Comparison of ENCODE assay signal across 20 mouse cellular contexts in genomic region chr16:96721241-96721640, GRCm38 (mm10).
DNase-seq lines count a peak whose midpoint lies in the region; ATAC-seq and TF ChIP-seq lines count a peak whose summit lies in the region.
"Had no signal": no experiment of that assay in that cellular context is flagged by ENCODE, and none has a peak within 500 bp of the region (broad histone marks: within the 10 kb centered on the region; RNA-seq: fewer than 3 reads in every experiment).

No protein-coding gene starts in this region.

- no peak for ATAC-seq in neural tube, embryonic 13.5 days (ENCODE audit: low read depth)
- ATAC-seq in hindbrain, postnatal 0 days, result no peak

- DNase-seq in neural tube, embryonic 10.5 days (ENCODE audit: extremely low spot score, low spot score), result no peak
- peak; percentile 29 for DNase-seq in cerebellum, adult 9-10 months
- peak; percentile 27 for DNase-seq in hindbrain, postnatal 0 days (ENCODE audit: low spot score)
- DNase-seq in adrenal gland, postnatal 25 days, result no peak
- DNase-seq in spleen, postnatal 36 days (ENCODE audit: low spot score in 2 of 2), result no peak
- DNase-seq in T-cell, adult 2 months (ENCODE audit: low spot score), result no peak
- DNase-seq: adrenal gland, postnatal 36 days; gastrocnemius, postnatal 25 days; heart, postnatal 4 days; kidney, adult 18-20 months; kidney, postnatal 36 days; lung, embryonic 14.5 days; right cerebral cortex, postnatal 4 days; thymus, adult 2 months had no signal

- H3K4me2 ChIP-seq in neural tube, embryonic 13.5 days, result no peak overlapping the region
- no peak overlapping the region for H3K4me2 ChIP-seq in hindbrain, postnatal 0 days (ENCODE audit: low read depth, low read length)
- H3K4me2 ChIP-seq: embryonic facial prominence, embryonic 12.5 days; liver, embryonic 11.5 days; lung, embryonic 14.5 days had no signal

- no peaks in the 10 kb centered on the region for H3K36me3 ChIP-seq in neural tube, embryonic 13.5 days
- H3K36me3 ChIP-seq in hindbrain, postnatal 0 days (ENCODE audit: insufficient read depth, low read length), result no peaks in the 10 kb centered on the region
- H3K36me3 ChIP-seq: embryonic facial prominence, embryonic 12.5 days; G1E; heart, embryonic 10.5 days had no signal

- 76% methylated on average over 9 of the region's 9 CpGs for WGBS in neural tube, embryonic 13.5 days
- 42% methylated on average over 9 of the region's 9 CpGs for WGBS in hindbrain, postnatal 0 days

- H3K9ac ChIP-seq in neural tube, embryonic 13.5 days, result no peak overlapping the region
- no peak overlapping the region for H3K9ac ChIP-seq in hindbrain, postnatal 0 days (replicated peaks; ENCODE audit: low read length)
- H3K9ac ChIP-seq: embryonic facial prominence, embryonic 12.5 days; lung, embryonic 14.5 days had no signal

- H3K4me1 ChIP-seq in neural tube, embryonic 13.5 days (replicated peaks), result peaks cover 22% of the 10 kb centered on the region
- H3K4me1 ChIP-seq in hindbrain, postnatal 0 days (ENCODE audit: insufficient read depth, low read length), result peaks cover 4% of the 10 kb centered on the region
- H3K4me1 ChIP-seq: embryonic facial prominence, embryonic 12.5 days; heart, embryonic 10.5 days had no signal

- TF ChIP-seq CTCF in hindbrain, postnatal 0 days (IDR thresholded peaks at IDR 0.05; ENCODE audit: low read depth), result no peak

- no peak overlapping the region for H3K4me3 ChIP-seq in neural tube, embryonic 13.5 days
- no peak overlapping the region for H3K4me3 ChIP-seq in hindbrain, postnatal 0 days (ENCODE audit: low read length)
- H3K4me3 ChIP-seq: embryonic facial prominence, embryonic 12.5 days; heart, embryonic 10.5 days; myocyte had no signal

- H3K27ac ChIP-seq in neural tube, embryonic 13.5 days (replicated peaks), result 0 out of 2 replicates have a peak overlapping the region, but pooled peaks have one; percentile 13
- peak overlapping the region; percentile 66; the same call in 1 of the 2 replicates for H3K27ac ChIP-seq in hindbrain, postnatal 0 days
- H3K27ac ChIP-seq: embryonic facial prominence, embryonic 12.5 days; heart, embryonic 10.5 days had no signal

- no peaks in the 10 kb centered on the region for H3K27me3 ChIP-seq in neural tube, embryonic 13.5 days
- no peaks in the 10 kb centered on the region for H3K27me3 ChIP-seq in hindbrain, postnatal 0 days (ENCODE audit: insufficient read depth, low read length)
- H3K27me3 ChIP-seq: embryonic facial prominence, embryonic 12.5 days had no signal

- no peaks in the 10 kb centered on the region for H3K9me3 ChIP-seq in neural tube, embryonic 13.5 days
- H3K9me3 ChIP-seq in hindbrain, postnatal 0 days (ENCODE audit: low read length), result no peaks in the 10 kb centered on the region
- H3K9me3 ChIP-seq: embryonic facial prominence, embryonic 12.5 days; heart, embryonic 10.5 days had no signal

Comparison
In these comparisons a context has a peak if more than half of its experiments do, and no peak if none do; other contexts are left out.
1. DNase-seq: peak in cerebellum, adult 9-10 months (single experiment) and hindbrain, postnatal 0 days (single experiment); none in neural tube, embryonic 10.5 days (single experiment), adrenal gland, postnatal 25 days (single experiment), spleen, postnatal 36 days (0 of 2) and T-cell, adult 2 months (single experiment).